Mouse (Mus musculus) layer of hippocampus, adult 11-12 months (tissue): ENCODE data around the gene Esf1.
"Not testable (repeated sequence)": the region's sequence is repeated elsewhere in the genome, so short reads cannot be mapped to it uniquely, and the experiment has no call there.

Experiments
- DNase-seq: peaks from one replicate; pipeline ENCODE4 v3.0.0; 2022; ENCODE audit warnings: low spot score

Gene Esf1

DNA sequence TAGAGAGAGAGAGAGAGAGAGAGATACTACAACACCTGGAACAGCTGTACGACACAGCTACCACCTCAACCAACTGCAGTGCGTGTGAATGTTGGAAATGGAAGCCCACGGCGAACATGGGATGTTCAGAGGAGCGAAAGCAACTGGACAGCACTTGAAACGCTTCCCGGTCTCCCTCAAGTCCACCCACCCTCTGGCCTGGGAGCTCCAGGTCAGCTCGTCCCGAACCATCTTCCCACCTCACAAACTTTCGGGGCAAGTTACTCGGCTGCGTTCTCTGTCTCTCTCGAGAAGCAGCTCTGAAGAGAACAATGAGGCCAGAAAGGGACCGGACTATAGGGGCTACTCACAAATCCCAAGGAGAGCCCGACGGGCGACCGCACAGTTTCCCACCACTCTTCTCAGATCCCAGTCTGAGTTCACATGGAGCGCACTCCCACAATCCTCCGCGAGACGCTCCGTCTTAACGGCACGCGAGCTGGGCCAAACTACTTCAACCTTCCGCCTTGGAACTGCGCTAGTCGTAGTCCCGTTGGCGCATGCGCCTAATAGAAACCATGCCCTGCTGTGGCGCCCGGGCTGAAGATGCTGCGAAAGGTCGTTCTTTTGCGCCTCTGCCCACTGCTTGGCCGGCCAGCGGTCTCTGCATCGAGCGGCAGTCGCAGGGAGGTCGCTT, at the start of gene Esf1, which contains the start of gene Ndufaf5:
Gene Esf1, minus strand, starts transcription at position 438 of the 676 bp plus-strand sequence.
Gene Ndufaf5, plus strand, starts transcription at position 523 of the 676 bp plus-strand sequence.
- DNase-seq = peak; percentile 96

DNA sequence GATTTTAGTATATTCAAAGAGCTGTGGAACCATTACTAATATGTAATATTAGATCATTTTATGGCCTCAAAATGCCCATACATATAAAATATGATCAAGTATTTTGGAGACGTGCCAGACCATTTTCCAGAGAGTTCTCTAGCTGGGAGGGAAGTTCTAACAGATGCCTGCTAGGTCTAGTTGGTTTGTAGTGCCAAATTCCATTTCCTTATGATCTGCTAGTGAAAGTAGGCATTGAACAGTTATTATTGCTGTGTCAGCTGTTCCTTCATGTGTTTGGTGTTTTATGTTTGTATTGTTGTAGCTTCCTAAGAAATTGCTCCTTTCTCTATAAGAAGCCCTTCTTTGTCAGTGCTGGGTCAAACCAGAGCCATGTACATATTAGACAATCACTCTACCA, 45.6 kb upstream of the Esf1 start:
- DNase-seq = no peak

DNA sequence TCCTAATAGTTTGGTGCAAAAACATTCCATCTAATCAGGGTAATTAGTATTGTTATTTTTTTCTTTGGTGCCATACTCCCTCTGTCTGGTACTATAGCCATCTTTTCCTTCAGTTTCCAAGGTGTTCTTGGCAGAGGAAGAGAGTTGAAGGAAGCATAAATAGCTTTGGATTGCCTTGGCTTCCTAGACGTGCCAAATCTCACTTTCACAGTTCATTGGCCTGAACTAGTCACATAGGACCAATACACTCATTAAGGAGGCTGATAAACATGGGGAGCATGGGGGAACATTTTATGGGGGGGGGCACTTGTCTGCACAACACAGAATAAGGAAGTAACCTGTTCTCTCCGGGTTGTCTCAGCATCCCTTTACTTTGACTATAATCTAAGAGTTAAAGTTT, 45.1 kb upstream of the Esf1 start:
- no peak for DNase-seq

DNA sequence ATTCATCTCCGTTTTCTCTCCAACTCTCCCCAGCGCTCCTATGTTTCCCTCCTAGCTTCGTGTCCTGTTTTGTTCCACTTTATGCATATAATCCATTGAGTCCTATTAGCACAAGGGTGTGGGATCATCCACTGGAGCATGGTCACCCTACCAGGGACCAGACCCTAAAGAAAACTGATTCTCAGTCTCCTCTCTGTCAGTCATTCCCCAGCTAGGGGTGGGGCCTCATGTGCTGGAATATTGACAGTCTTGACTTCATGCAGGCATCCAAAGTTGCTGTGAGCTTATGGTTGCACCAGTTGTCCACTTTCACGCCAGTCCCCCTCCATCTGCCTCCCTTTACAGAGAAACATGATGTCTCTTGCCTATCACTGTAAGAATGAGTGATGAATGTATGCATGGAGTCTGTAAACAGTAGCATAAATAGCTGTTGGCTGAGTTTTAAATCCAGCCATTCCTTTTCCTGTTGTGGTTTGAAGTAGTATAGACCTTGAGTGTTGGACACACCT, 44.2 kb upstream of the Esf1 start:
- no peak for DNase-seq

DNA sequence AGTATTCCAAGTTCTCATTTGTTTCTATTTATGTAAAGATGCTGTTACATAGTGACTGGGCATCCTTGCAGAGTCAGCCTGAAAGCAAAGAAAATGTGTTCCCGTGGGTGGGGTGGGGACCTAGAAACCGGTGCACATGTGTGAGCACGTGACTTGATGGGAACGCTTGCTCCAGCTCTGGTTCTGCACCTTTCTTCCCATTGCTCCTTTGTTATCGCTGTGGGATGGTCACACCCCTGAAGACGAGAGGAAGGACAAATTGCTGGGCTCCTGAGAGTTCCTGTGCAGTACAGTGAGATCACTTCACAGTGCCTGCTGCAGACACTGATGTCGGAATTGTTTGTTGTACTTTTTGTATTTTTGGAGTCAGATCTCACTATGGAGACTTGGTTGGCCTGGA, 33.4 kb upstream of the Esf1 start:
- DNase-seq = no peak

DNA sequence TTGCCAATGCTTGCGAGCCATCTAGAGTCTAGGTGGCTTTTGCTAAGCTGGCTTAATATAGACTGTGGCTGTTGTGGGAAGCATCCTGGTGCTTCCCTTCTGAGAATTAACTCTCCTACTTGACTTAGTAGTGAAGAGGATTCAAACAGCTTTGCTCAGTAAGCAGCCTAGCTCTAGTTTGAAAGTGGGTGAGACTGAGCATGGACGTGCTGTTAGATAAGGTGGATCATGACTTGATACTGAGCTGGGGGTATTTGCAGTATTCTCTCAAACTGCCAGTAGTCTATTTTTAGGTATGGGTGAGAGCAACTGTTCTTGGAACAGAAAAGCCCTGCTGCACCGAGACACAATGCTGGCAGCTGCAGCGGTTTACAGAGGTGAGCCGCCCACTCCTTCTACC, 32.2 kb upstream of the Esf1 start:
- DNase-seq = no peak

DNA sequence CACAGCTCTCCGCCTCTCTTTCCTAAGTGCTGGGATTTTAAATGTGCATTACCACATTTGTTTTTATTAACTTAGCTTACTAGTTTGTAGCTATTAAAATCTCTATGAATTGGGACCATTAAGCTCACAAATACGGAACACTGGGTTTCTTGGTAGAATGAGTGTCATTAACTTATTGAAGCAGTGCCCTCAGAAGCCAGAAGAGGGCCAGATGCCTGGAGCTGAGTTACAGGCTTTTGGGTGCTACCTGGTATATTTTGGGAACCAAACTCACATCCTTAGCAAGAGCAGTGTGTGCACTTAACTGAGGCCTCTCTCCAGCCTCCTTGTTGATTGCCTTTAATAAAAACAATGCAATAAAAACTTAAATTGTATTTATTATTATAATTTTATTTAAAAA, 30.3 kb upstream of the Esf1 start:
- no peak for DNase-seq

DNA sequence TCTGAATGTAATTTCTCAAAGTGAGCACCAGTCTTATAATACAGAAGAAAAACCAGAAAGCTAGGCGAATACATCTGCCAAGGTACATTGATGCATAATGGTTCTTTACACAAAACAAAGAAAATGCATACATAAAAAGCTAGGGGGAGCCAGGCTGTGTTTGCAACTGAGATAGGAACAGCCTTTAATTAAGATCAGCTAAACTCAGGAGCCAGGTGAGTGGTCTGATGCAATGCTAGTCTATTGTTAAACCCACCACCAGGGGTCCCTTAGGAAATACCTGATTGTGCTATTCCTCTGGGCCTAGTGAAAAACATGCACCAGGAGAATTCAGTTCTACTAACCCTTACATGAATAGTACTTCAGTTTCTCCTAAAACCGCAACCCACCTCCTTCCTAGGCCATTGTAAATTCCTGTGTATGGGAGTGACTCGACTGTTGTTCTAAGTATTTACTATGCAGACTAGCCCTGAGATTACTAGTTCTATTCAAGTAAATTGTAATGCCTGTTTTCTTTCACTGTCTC, 15.4 kb upstream of the Esf1 start:
- not testable (repeated sequence) for DNase-seq

DNA sequence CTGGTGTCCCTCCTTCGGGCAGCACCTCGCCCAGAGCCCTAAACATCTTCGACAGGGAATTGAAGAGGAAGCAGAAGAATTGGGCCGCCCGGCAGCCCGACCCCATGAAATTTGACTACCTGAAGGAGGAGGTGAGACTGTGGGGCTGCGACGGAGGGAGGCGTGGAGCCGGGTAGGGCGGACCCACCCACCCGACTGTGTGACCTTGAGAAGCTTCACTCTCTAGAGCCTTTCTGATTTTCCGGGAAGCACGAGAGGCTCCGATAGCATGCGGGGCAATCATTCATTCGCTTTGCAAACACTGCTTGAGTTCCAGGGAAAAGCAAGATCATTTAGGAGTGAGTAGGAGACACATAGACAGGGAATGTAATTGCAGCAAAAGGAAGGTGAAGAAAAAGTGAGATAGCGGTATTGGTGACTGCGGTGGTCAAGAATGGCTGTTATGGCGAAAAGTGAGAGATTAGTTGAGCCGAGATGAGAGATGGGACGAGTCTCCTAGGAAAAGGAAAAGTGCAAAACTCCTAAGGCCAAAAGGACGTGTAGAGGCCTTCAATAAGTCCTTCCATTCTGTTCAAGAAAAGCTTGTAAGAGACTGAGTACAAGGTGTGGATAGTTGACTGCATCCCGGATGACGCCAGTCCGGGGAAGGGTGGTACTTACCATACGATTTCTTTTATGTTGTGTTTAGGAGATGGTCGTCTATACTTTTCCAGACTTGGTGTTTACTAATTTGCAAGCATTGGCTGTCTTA, 614 bp upstream of the Esf1 start:
- no peak for DNase-seq

DNA sequence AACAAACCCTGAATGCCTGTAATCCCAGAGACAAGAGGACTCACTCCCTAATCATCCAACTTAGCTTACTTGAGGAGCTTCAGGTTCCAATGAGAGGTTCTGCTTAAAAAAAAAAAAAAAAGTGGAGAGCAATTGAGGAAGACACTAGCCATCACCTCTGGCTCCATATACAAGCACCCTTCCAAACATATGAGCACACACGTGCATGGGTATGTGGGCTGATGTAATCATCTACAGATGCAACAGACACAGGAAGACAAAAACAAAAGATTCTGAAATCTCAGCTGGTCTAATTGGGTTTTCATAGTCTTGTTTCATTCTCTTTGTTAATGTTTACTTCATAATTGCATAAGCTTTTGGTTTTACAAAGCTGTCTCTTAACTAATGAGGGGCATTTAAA, 1.3 kb downstream of the Esf1 start:
- no peak for DNase-seq

DNA sequence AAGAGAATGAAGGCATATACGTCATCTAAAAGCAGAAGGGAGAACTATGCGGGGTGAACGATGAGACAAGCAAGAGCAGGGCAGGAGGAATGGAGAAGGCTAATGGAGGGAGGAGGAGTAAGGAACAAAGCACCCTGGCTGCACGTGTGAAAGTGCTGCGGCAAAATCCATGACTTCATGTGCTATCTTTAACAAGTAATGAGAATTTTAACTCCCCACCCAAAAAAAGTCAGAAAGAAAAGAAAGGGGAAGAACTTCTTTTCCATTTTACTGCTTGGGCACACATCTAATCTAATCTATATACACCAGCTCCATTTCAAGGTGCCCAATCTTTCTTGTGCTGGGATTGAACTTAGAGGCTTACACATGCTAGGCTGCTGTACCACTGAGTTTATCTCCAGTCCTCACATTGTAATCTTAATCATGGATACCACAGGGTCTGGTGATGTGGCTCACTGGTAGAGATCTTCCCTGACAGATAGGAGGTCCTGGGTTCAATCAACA, 7.0 kb downstream of the Esf1 start:
- no peak for DNase-seq

DNA sequence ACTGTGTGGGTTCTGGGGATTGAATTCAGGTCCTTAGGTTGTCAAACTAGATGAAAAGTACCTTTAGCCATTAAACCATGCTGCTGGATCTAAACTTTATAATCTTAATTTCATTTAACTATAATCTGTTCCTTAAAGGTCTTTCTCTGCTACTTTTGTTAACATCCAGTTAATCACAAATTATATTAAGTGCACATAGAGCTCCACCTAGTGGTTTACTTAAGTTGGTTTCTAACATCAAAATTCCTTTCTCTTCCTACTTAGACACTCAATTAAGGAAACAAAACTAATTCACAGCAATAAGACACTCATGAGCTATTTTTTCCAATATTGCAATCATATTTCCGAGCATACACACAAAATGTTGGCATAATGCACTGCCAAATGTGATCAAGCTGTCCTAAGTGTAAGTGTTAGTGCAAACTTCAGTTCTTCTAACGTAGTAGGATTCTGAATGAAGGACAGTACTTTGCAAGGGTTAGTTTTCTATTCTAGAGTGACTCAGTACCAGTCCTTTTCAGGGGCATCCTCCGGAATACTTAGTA, 11.1 kb downstream of the Esf1 start:
- no peak for DNase-seq

DNA sequence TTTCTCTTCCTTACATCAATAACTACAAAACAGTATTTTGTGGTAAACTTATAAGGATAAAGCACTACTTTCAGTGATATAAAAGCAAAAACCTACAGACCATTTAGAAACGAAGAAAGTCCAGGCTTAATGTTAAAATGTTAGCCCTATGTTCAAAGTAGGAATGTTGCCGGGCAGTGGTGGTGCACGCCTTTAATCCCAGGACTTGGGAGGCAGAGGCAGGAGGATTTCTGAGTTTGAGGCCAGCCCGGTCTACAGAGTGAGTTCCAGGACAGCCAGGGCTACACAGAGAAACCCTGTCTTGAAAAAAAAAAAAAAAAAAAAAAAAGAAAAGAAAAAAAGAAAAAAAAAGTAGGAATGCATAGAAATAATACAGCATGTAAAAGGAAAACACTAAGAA, 18.6 kb downstream of the Esf1 start, which contains the start of gene Gm17374:
Gene Gm17374, plus strand, starts transcription at position 301 of the 400 bp plus-strand sequence.
- not testable (repeated sequence) for DNase-seq

DNA sequence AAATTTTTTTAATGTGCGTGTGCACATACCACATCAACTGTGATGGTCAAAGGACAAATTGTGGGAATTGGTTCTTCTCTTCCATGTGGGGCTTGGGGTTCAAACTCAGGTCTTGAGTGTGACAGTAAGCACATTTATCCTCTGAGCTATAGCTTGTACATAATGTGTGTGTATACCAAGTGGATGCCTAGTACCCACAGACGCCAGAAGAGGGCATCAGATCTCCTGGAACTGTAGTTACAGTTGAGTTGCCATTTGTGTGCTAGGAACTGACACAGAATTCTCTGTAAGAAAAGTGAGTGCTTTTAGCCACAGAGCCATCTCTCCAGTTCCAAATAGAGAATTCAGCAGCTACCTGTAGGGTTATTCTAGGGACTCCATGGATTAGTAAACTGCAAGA, 44.8 kb downstream of the Esf1 start:
- DNase-seq = no peak

DNA sequence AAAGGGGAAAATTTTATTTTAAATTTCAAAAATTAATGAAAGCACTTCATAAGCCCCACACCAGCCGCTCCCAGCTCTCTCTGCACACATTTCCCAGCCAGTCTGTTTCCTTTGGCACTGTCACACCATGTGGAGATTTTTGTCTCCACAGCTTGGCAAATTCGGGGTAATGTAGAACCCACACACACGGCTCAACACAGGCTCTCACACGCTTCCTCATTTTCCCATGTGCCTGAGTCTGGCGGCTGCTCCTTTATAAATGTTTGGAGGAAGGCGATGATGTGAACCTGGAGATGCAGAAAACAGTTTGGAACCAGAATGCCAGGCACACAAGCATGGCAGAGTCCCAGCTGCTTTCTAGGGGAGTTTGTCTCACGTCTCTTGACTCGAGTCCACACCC, 56.5 kb downstream of the Esf1 start:
- DNase-seq = peak; percentile 58

DNA sequence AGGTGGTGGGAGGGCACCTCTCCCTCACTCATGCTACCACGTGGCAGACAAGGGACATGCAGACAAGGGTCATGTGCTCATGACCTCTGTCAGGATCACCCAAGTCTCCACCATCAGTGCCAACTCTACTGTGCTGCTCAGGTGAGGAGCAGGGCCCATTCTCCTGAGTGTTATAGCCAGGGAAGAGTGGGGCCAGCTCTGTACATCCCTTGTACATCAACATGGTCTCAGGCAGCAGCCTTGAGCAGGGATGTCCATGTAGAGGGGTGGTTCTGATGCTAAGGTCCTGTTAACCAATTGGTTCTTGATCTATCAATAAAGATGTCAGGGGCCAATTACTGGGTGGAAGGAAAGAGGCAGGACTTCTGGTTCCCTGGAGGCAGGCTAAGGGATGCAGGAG, 61.4 kb downstream of the Esf1 start:
- DNase-seq = no peak

DNA sequence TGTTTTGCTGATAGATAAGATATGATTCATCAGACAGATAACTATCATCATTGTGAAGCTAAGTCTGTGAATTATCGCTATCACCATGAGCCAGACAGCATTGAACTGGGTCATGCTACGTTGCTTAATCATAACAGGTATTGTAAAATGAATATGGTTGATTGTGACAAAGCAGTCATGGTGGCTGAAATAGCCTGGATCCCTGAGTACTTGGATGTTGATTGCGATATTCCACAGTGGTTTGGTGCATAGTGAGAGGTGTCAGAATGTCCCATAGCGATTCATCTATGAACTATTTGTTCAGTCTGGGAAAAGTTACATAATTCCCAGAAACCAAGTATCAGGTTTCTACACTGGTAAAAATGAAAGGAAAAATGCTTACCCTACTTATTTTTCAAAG, 62.7 kb downstream of the Esf1 start:
- DNase-seq = no peak

DNA sequence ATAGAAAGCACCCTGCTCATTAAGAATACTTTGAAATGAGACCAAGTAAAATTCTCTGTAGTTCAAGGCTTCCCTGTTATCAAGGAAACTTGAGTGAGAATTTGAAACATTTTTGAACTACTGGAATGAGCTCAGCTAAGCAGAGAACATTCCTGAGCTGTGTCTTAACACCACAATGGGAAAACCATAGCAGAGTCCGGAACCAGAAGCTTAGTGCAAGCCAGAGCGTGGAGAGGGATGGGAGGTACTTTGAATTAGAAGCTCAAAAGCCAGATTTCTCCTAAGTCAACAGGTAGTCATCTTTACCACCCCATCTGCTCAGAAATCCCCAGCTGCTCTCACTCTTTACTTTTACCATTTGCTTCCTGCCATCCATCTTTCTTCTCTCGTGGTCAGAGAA, 65.4 kb downstream of the Esf1 start:
- DNase-seq = no peak

DNA sequence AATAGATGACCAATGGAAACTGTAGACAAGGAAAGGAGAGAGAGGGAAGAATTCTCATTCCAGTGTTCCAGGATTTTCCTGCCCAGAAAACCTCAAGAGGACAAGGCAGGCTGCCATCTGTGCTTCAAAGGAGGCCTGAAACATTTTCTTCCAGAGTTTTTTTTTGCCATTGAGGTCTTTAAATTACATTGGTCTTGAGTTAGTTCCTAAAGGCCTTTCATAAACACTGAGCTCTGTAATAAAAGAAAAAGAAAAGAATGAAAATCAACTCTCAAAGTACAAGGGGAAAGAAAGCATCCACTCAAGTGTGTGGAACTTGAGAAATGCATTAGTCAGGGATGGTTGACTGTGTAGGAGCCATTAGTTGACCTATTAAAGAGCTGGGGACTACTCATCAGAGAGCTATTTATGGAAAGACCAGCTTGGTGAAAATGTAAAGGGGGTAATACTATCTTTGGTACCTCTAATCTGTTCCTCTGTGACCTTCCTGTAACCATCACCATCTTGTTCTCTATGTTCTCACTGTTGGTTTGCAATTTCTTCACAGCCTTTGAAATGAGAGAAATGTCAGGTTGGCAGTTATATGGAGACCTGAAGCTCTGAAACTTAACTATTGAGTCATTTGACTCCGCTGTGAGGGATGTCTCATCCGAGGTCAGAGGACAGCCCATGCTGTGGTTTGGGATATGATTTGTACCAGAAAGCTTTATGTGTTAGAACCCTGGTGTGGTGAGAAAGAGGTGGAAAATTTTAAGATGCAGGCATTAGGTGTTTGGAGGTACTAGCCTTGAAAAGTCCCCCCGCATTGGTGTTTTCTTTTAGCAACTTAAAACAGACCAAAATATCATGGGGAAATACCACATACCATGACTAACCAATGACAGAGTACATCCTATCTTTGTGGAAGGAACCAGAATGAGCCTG, 69.6 kb downstream of the Esf1 start:
- no peak for DNase-seq

DNA sequence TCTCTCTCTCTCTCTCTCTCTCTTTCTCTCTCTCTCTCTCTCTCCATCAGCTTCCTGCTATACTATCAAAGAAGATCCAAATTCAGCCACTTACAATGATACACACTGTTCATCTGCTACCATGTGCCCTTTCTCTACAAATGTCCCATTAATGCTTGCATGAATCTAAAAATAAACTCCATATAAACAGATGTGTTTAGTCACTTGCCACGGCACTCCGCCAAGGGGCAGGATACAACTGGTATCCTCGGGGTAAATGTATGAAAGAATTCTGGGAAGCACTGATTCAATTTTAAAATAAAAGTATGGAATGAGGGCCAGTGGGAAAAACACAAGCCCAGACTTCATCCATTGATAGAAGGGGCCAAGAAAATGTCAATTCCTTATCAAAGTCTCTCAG, 70.4 kb downstream of the Esf1 start:
- no peak for DNase-seq

DNA sequence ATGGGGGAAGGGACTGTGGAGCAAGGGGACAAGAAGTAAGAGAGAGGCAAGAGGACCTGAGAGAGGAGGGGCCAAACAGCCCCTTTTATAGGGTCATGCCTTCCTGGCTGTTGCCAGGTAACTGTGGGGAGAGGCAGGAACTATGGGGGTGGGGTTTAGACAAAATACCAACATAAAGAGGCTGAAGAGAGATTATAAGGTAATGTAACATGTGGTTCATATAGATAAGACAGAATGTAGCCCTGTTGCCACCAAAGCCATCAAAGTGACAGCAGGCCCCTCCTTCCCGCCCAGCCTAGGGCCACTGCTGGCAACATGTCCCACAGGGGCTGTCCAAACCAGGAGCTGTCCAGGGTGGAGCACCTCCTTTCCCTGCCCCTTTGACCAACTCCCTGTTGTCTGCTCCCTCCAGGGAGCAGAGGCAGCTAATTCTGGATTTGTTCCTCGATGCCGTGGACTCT, 73.2 kb downstream of the Esf1 start:
- no peak for DNase-seq
